Mouse (Mus musculus) c-Kit-positive CD71-negative TER-119-negative erythroid progenitor cells, embryonic 14.5 days (primary cell): ENCODE data around the gene Spata6.
A peak's percentile ranks its signal among the peaks of the same experiment; 100 is the strongest.

Source experiments
- DNase-seq: peaks from one replicate; pipeline ENCODE4 v3.0.0-alpha.2; 2013; ENCODE audit warnings: low read depth

Spata6 gene

GRCm38 (mm10) chr4:111719776-111720661 is at the start of gene Spata6:
Gene Spata6 (plus strand): TSS chr4:111719984.
- peak; percentile 84 for DNase-seq

DNA sequence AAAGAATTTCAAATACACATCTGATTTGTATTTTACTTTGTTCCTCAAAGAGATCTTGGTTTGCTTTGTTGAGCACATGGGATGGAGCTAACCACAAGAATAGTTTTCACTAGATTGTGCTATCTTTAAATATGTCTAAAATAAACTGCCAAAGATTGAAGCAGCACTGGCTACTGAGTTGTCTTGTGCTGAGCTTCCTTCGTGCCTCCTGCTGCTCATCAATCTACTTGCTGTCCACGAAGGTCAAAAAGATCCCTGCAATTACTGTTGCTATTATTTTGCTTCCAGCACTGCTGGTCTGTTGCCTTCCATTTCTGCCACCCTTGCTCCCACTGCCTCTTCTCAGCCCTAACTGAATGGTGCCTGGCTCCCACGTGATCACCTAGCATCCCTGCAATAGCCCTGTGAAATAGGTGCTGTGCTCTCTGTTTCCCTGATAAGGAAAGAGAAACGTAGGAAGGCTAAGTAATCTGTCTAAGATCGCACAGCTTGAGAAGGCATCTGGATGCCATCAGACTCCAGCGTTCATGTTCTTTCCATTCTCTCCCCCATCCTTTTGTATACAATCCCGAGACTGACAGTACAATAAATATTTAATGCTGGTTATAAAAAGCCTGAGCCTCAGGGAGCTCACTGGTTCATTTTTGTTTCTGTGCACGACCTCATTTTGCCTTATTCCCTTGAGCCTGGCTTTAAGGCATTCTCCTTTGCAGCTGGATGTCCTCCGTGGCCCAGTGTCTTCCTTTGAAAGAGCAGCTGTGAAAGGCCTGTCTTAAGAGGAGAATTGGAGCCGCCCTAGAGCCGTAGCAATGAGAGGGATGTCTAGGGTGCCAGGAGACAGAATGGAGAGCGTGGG is 49.0 kb upstream of the Spata6 start:
- no peak for DNase-seq

DNA sequence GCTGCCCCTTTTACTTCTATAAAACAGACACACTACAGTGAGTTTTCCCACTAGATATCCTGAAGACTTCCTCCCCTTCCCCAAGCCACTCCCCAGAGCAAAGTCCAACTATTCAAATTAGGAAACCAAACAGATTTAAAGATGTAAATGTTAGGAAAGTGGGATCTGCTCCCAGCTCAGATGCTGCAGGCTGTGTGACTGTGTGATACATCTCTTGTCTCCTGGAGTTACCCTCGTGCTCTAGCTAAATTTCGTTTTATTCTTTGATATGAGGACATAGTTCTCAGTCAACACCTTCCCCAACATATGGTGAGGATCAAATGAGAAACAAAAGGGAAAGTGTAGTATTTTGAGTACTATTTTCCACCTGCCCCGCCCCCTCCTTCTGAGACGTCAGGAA is 48.3 kb upstream of the Spata6 start:
- DNase-seq: no peak

DNA sequence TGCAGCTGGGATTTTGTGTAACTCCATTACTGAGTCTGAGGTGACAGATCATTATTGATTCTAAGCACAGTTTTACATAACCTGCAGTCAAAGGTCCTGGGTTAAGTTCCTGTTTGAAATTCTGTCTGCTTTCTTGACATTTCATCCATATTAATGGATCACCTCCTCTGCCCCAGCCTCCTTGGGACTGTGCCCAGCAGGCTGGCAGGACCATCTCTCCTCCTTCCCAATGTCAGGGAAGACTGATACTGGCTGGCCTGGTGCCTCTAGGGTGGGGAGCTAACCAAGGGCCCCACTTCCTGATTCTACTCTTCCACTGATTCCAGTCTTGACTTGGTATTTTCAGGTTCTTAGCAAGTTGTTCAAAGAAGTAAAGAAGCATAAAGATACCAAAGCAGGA is 45.9 kb upstream of the Spata6 start:
- no peak for DNase-seq

DNA sequence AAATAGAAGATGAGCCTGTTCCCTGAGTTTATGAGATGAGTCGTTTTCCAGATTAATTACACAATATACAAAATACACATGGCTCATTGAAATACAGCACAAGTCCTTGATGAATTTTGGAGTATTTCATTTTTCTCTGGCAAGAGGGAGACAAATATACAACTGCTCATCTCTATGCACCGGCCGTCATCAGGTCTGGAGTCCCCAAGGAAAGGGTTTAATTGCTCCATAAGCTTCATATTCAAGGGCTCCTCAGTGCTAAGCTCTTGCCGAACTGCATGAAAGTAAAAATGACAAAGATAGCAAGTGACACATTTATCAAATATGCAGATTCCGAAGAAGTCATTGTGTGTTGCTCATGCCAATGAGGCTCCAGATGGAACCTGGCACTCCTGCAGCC is 37.9 kb upstream of the Spata6 start:
- no peak for DNase-seq

GRCm38 (mm10) chr4:111682793-111683192 is 37.0 kb upstream of the Spata6 start:
- no peak for DNase-seq

DNA sequence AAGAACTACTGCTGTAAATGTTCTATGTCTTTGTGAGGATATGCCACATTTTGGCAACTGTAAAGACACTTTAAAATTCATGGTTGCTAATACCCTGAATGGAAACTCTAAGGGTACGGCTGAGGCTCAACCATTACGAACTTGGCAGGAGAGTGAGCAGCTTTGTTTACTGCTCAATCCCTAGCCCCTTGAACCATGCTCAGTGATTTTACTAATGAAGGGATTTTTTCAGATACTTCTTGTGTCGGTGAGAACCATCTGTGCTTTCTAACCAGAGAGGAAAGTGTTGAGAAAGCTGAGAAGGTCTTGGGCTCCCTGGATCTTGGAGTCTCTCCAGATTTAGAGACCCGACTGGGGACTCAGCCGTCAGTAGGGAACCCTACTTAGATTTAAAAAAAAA is 35.9 kb upstream of the Spata6 start:
- DNase-seq: no peak

DNA sequence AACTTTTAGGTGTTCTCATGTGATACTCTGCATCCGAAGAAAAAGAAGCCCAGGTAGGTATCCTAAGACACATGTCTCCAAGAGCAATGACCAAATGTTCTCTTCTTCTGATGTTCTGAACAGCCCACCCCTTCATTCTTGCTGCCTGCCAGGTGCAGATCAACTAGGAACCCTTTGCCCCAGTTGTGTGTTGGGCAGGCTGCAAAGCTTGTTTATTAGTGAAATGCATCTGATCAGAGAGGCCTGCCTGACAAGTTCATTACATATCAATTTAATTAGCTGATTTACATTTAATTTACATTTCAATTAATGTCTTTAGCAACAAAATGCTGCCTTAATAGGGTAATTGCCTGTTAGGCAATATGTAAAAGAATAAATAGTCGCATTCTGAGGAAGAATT is 33.8 kb upstream of the Spata6 start:
- DNase-seq: no peak

- DNase-seq: peak; percentile 23
These were observed 32.8 kb upstream of the Spata6 start for GRCm38 (mm10) chr4:111686951-111687350.

DNA sequence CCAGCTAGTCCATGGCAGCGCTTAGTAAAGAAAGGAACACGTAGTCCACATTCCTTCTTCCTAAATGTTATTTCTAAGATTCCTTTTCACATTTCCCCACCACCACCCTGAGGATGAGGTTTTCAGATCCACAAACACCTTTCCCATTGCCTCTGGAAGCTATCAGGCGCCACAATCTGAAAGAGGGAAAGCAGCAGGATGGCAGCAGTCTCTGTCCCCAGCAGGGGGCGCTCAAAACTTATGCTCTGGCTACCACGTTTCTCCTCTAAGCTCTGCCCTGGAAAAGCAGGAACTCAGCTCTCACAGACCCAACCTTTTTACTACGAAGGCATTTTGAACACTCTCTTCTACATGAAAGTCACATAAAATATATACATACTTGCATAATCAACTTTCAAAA is 32.2 kb upstream of the Spata6 start:
- DNase-seq: peak; percentile 59

DNA sequence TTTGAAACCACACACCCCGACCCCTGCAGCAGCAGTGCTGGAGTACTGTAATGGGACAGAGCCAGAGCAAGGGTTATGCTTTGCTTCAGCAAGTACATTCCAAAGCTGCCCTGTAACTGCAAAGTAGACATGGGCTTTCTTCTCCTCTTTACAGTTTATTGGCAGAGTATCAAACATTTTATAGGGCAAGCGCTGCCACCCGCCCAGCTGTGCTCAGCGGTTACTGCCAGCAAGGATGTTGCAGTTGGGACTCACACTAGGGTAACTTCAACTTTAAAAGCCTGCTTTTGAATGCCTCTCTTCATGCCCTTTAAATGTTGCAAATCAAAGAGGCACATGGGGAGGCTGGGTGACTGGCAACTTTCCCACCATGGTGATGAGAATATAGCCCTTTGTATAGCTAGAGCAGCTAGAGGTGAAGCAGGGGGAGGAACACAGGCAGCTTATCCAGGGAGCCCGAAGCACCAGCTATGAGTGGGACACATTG is 28.7 kb upstream of the Spata6 start:
- DNase-seq: no peak

- DNase-seq: no peak
These were observed 18.4 kb upstream of the Spata6 start for GRCm38 (mm10) chr4:111701381-111701780.

GRCm38 (mm10) chr4:111704126-111704525 is 15.7 kb upstream of the Spata6 start:
- DNase-seq: no peak

- DNase-seq: no peak
These were observed 14.8 kb upstream of the Spata6 start for GRCm38 (mm10) chr4:111704975-111705374.

DNA sequence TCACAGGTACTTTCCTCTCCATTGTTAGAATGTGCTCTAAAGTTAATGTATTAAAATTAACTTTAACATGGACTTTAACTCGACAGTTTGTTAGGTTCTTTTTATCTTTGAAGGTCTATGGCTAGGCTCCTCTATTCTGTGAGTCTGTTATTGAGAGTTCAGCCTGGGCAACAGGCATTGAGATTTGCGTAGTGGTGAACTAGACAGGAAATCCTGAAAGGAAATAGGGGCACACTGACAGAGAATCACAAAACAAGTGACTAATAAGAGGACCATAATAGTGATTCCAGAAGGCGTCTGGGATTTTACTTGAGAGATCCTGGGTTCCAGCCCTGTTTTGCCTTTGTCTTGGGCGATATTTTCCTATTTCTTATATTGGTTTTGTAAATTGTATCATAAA is 488 bp upstream of the Spata6 start:
- DNase-seq: peak; percentile 14

GRCm38 (mm10) chr4:111720662-111721003 is 849 bp downstream of the Spata6 start:
- DNase-seq: peak; percentile 2

DNA sequence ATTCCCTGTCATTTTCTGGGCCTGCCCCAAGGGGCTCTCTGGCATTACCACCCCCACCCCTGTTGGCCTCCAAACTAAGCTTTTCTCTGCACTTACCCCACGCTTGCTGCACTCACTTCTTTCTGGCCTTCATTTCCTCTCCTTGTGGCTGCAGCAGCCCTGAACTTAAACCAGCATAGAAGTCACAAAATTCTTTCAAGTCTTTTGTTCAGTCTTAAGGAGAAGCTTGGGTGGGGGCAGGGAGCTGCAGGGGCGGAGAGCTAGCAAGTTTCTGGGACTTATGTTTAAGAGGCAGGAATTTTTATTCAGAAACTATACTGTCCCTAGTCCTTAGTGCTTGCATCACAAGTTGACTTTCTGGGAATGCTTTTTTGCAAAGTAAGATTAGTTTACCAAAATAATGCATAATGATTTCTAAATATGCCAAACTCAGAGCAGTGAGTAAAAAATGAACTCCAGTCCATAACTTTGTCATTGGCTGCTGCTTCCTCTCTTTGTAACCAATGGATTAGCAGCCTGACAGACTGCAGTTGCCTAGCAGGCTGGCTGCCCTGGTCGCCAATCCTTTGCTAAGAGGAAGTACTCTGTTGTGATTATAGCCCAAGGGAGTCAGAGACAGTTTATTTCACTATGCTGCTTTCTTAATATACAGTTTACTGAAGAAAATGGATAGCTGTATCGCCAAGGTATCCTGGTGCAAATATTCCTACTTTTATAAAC is 1.5 kb downstream of the Spata6 start:
- peak; percentile 23 for DNase-seq

DNA sequence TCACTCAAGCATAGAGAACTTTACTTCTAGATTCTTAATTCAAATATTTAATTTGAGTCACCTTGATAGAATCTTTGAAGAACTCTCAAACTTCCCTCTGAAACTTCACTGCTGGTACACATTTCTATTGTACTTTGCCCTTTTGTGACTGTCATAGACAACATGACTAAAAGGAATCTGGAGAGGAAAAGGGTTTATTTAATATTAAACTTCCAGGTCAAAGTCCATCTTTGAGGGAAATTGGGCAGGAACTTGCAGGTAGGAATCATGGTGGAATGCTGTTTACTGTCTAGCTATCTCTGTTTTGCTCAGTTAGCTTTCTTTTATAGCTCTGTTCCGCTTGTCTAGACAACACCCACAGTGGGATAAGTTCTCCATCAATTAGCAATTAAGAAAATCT is 17.8 kb downstream of the Spata6 start:
- no peak for DNase-seq

DNA sequence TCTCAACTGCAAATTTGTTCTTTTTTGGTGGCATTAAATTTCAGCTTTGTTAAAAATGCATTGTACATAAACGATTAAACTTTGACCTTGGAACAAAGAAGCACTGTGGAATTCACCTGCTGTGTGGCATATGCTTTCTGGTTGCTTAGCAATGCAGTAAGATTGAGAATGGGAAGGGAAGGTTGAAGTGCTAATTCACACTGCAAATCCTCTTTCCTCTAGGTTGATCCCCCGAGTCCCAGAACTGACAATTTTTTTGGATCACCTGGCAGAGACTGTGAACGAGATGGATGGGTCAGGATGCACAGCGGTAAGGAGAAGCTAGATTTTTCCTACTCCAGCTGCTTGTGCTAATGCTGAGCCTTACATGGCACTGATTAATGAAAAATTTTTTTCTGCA is 60.7 kb downstream of the Spata6 start:
- DNase-seq: no peak

DNA sequence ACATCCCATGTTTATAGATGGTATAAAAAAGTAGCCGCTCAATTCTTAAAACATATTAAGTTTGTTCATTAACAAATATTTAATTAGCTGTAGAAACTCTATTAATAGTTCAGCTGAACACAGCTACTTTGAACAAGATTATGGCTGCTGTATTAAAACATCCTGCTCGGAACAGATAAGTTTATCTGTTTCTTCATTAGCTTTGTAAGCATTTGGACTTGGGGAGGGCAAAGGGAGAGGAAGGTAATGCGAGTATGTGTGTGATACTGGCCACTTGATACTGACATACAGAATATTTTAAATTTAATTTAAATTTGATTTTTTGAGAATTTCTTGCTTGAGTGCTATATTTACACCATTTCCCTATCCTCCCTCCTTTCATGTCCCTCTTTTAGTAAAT is 80.1 kb downstream of the Spata6 start:
- no peak for DNase-seq

DNA sequence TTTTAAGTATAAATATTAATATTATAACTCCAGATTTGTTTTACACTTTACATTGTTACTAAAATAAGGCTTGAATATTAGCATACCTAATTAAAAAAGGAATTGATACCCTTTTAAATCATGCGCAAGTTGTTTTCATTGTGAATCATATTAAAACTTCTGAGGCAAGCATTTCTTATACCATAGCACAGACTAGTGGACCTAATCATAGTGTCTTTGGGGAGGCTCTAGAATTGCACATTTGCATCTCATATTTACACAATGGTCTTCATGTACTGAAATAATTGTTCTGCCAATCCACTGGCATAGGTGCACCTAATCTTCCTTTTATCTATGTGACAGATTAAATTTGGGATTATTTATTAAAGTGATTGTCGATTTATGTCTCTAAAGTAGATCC is 83.4 kb downstream of the Spata6 start:
- DNase-seq: no peak

- DNase-seq: no peak
These were observed 97.7 kb downstream of the Spata6 start for GRCm38 (mm10) chr4:111817478-111817877.
